Mouse (Mus musculus): ENCODE measurements at regions not wholly inside any gene's neighbourhood (a gene's known extent, or its start where the extent isn't known, plus 50 kb on each side); places are given as distances from the start of the nearest gene placed in this dataset.
A peak's percentile ranks its signal among the peaks of the same experiment; 100 is the strongest.

DNA sequence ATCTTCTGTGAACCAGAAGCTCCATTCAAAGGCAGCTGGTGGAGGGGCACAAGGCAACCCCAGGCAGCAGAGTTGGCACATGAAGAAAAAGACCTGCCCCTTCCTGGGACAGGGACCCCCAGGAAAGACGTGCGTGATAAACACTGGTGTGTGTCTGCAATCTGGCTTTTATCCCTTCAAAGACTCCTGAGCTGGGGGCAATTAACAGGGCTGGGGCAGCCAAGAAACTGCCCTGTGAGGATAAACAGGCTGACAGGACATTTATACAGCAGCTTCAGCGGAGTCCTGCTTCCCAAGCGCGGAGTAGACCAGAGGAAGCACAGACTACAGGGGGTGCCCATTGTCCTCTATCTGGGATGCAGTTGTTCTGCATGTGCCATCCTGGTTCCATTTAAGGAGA lies 167.0 kb downstream of the Chic2 start:
- no peak overlapping the region for H3K27ac ChIP-seq
- no peaks in the 10 kb centered on the region for H3K4me1 ChIP-seq (ENCODE audit: insufficient read depth, low read length)
- no peaks in the 10 kb centered on the region for H3K36me3 ChIP-seq (ENCODE audit: insufficient read depth, low read length)
- H3K9ac ChIP-seq (replicated peaks; ENCODE audit: low read length), result no peak overlapping the region
- no peak for DNase-seq (ENCODE audit: low spot score)
- H3K9me3 ChIP-seq (ENCODE audit: low read length), result no peaks in the 10 kb centered on the region
- ATAC-seq, result no peak
- H3K4me2 ChIP-seq (ENCODE audit: low read depth, low read length), result no peak overlapping the region
- no peaks in the 10 kb centered on the region for H3K27me3 ChIP-seq (ENCODE audit: insufficient read depth, low read length)
- whole genome bisulfite sequencing, result 32% methylated on average over 5 of the region's 5 CpGs
- TF ChIP-seq CTCF (IDR thresholded peaks at IDR 0.05; ENCODE audit: low read depth), result no peak
- no peak overlapping the region for H3K4me3 ChIP-seq (ENCODE audit: low read length)

- no peak overlapping the region for H3K4me2 ChIP-seq (ENCODE audit: low read depth, low read length)
- no peak for ATAC-seq
These were observed 167.4 kb downstream of the Chic2 start for GRCm38 (mm10) chr5:74877185-74877584.

DNA sequence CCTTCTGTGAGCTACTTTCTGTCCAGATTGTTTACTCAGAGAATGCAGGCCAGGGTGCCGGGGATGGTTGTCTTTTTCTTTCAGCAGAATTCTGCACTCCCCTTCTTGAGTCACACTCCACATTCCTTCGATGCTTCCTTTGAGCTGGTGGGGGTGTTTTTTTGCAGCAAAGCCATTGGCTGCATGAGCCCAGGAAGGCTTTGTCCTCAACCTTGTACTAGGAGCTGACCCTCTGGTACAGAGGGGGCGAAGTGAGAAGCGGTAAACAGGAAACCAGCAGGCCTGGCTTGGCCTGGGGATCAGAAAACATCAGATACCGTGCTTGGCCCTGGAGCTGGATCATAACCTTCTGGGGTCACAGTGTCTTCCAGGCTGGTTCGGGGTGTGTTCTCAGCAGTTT lies 169.9 kb downstream of the Chic2 start:
- DNase-seq (ENCODE audit: low spot score) (no peak), ATAC-seq (no peak)
- Histone ChIP-seq H3K36me3 (ENCODE audit: insufficient read depth, low read length) (no peaks in the 10 kb centered on the region), H3K4me1 (ENCODE audit: insufficient read depth, low read length) (no peaks in the 10 kb centered on the region), H3K4me3 (ENCODE audit: low read length) (no peak overlapping the region), H3K27me3 (ENCODE audit: insufficient read depth, low read length) (no peaks in the 10 kb centered on the region), H3K9ac (replicated peaks; ENCODE audit: low read length) (no peak overlapping the region), H3K27ac (no peak overlapping the region), H3K9me3 (ENCODE audit: low read length) (no peaks in the 10 kb centered on the region), H3K4me2 (ENCODE audit: low read depth, low read length) (no peak overlapping the region)
- 70% methylated on average over 6 of the region's 6 CpGs for WGBS
- TF ChIP-seq CTCF (IDR thresholded peaks at IDR 0.05; ENCODE audit: low read depth), result no peak

More at GRCm38 (mm10) chr5:74877185-74877584, 167.4 kb downstream of the Chic2 start:
- no peak overlapping the region for H3K9ac ChIP-seq (replicated peaks; ENCODE audit: low read length)
- H3K27me3 ChIP-seq (ENCODE audit: insufficient read depth, low read length), result no peaks in the 10 kb centered on the region
- H3K4me1 ChIP-seq (ENCODE audit: insufficient read depth, low read length), result no peaks in the 10 kb centered on the region
- DNase-seq (ENCODE audit: low spot score), result no peak
- no peak overlapping the region for H3K27ac ChIP-seq
- H3K36me3 ChIP-seq (ENCODE audit: insufficient read depth, low read length), result no peaks in the 10 kb centered on the region
- H3K4me3 ChIP-seq (ENCODE audit: low read length), result no peak overlapping the region
- WGBS, result 72% methylated on average over 6 of the region's 6 CpGs
- no peaks in the 10 kb centered on the region for H3K9me3 ChIP-seq (ENCODE audit: low read length)
- TF ChIP-seq CTCF (IDR thresholded peaks at IDR 0.05; ENCODE audit: low read depth), result no peak

DNA sequence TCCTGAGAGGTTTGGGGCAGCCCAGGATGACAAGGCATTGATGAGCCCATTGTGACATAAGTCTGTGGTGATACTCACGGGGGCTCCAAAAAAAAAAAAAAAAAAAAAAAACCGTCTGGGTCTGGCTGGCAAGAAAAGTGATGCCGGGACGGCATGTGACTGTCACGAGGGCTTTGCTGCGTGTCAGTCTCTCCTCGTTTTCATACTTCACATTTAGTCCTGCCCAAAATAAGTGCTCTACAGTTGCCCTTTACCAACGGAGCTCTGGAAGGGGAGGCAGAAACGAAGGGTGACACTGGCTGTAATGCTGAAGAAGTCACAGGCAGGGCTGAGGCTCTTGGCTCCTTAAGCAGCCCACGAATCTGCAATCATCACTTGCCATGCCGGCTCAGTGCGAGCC lies 167.9 kb upstream of the Lnx1 start:
- ATAC-seq (no peak), DNase-seq (ENCODE audit: low spot score) (no peak)
- Histone ChIP-seq H3K4me1 (ENCODE audit: insufficient read depth, low read length) (no peaks in the 10 kb centered on the region), H3K9me3 (ENCODE audit: low read length) (no peaks in the 10 kb centered on the region), H3K27ac (no peak overlapping the region), H3K9ac (replicated peaks; ENCODE audit: low read length) (no peak overlapping the region), H3K4me2 (ENCODE audit: low read depth, low read length) (no peak overlapping the region), H3K36me3 (ENCODE audit: insufficient read depth, low read length) (no peaks in the 10 kb centered on the region), H3K27me3 (ENCODE audit: insufficient read depth, low read length) (no peaks in the 10 kb centered on the region), H3K4me3 (ENCODE audit: low read length) (no peak overlapping the region)
- TF ChIP-seq CTCF (IDR thresholded peaks at IDR 0.05; ENCODE audit: low read depth), result no peak
- WGBS, result 82% methylated on average over 12 of the region's 12 CpGs

GRCm38 (mm10) chr5:74867113-74867785 lies 164.5 kb upstream of the Lnx1 start:
- no peaks in the 10 kb centered on the region for H3K4me1 ChIP-seq (ENCODE audit: insufficient read depth, low read length)
- DNase-seq (ENCODE audit: low spot score) (peak; percentile 56), ATAC-seq (peak; percentile 24; the same call in 1 of the 2 replicates)
- no peak overlapping the region for H3K4me3 ChIP-seq (ENCODE audit: low read length)
- no peaks in the 10 kb centered on the region for H3K9me3 ChIP-seq (ENCODE audit: low read length)
- H3K4me2 ChIP-seq (ENCODE audit: low read depth, low read length), result no peak overlapping the region
- no peak for TF ChIP-seq CTCF (IDR thresholded peaks at IDR 0.05; ENCODE audit: low read depth)
- no peaks in the 10 kb centered on the region for H3K36me3 ChIP-seq (ENCODE audit: insufficient read depth, low read length)
- H3K9ac ChIP-seq (replicated peaks; ENCODE audit: low read length), result no peak overlapping the region
- no peak overlapping the region for H3K27ac ChIP-seq
- 73% methylated on average over 11 of the region's 11 CpGs for WGBS
- no peaks in the 10 kb centered on the region for H3K27me3 ChIP-seq (ENCODE audit: insufficient read depth, low read length)

DNA sequence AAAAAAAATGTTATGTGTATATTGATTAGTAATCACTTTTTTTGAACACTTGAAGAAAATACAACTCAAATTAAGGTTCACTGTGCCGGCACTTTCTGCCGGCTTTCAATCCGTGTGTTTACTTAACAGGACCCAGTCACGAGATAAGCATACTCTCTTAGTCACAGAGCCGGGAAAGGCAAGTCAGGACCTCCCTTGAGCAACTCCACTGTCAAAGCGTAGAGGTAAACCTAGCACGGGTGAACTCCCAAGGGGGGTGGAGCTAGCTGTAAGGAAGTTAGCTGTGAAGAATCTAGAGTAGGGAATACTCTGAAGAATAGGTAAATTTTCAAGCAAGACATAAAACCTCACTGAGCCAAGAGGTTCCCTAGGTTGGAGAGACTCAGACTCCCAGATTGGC lies 164.0 kb upstream of the Lnx1 start:
- no peaks in the 10 kb centered on the region for H3K36me3 ChIP-seq (ENCODE audit: insufficient read depth, low read length)
- H3K4me2 ChIP-seq (ENCODE audit: low read depth, low read length), result no peak overlapping the region
- ATAC-seq (no peak), DNase-seq (ENCODE audit: low spot score) (no peak)
- no peaks in the 10 kb centered on the region for H3K27me3 ChIP-seq (ENCODE audit: insufficient read depth, low read length)
- no peak overlapping the region for H3K9ac ChIP-seq (replicated peaks; ENCODE audit: low read length)
- no peak for TF ChIP-seq CTCF (IDR thresholded peaks at IDR 0.05; ENCODE audit: low read depth)
- H3K9me3 ChIP-seq (ENCODE audit: low read length), result no peaks in the 10 kb centered on the region
- no peak overlapping the region for H3K27ac ChIP-seq
- H3K4me1 ChIP-seq (ENCODE audit: insufficient read depth, low read length), result no peaks in the 10 kb centered on the region
- no peak overlapping the region for H3K4me3 ChIP-seq (ENCODE audit: low read length)
- WGBS, result 75% methylated on average over 7 of the region's 7 CpGs

GRCm38 (mm10) chr5:74865446-74865845 lies 162.7 kb upstream of the Lnx1 start:
- Histone ChIP-seq H3K9me3 (ENCODE audit: low read length) (no peaks in the 10 kb centered on the region), H3K4me3 (ENCODE audit: low read length) (no peak overlapping the region), H3K27ac (no peak overlapping the region), H3K9ac (replicated peaks; ENCODE audit: low read length) (no peak overlapping the region), H3K4me1 (ENCODE audit: insufficient read depth, low read length) (no peaks in the 10 kb centered on the region), H3K36me3 (ENCODE audit: insufficient read depth, low read length) (no peaks in the 10 kb centered on the region), H3K27me3 (ENCODE audit: insufficient read depth, low read length) (no peaks in the 10 kb centered on the region), H3K4me2 (ENCODE audit: low read depth, low read length) (no peak overlapping the region)
- no peak for DNase-seq (ENCODE audit: low spot score)
- ATAC-seq, result no peak
- no peak for TF ChIP-seq CTCF (IDR thresholded peaks at IDR 0.05; ENCODE audit: low read depth)
- 75% methylated on average over 9 of the region's 9 CpGs for WGBS

Data from hindbrain, postnatal 0 days (tissue).